Mouse (Mus musculus) neural tube, embryonic 14.5 days (tissue): Measurements from ENCODE around the gene Ermn. TPM values are rescaled to one million over a fixed set of nuclear protein-coding genes. Genes with fewer than 3 reads are reported as not detected.

Source experiments
- ATAC-seq: fragments of 200-750 bp; cut with Nextera tagmentation; 2 replicates; pipeline ENCODE4 v1.8.0; 2017; ENCODE audit warnings: low read depth, mild to moderate bottlenecking, moderate TSS enrichment, moderate library complexity
- H3K27ac ChIP-seq: fragments of 300-500 bp; sonication (generic); 2 replicates; pipeline ENCODE4 v1.5.1; 2014; ENCODE audit warnings: low read depth, mild to moderate bottlenecking, control low read depth, low read length, moderate library complexity, mixed read lengths
- H3K27me3 ChIP-seq: fragments of 300-500 bp; sonication (generic); 2 replicates; pipeline ENCODE4 v1.6.1; 2014; ENCODE audit warnings: low read length; ENCODE audit not compliant: control insufficient read depth, insufficient read depth
- H3K36me3 ChIP-seq: fragments of 300-500 bp; sonication (generic); 2 replicates; pipeline ENCODE4 v1.6.1; 2014; ENCODE audit warnings: low read length, mixed read lengths; ENCODE audit not compliant: control insufficient read depth, insufficient read depth
- H3K4me1 ChIP-seq: fragments of 300-500 bp; sonication (generic); 2 replicates; pipeline ENCODE4 v1.6.1; 2014; ENCODE audit warnings: low read length; ENCODE audit not compliant: control insufficient read depth, insufficient read depth
- H3K4me2 ChIP-seq: fragments of 300-500 bp; sonication (generic); 2 replicates; pipeline ENCODE4 v1.6.1; 2014; ENCODE audit warnings: mild to moderate bottlenecking, low read depth, low read length, control low read depth
- H3K4me3 ChIP-seq: fragments of 300-500 bp; sonication (generic); 2 replicates; pipeline ENCODE4 v1.5.1; 2014; ENCODE audit warnings: low read depth, low read length, control low read depth, mixed read lengths
- H3K9ac ChIP-seq: fragments of 300-500 bp; sonication (generic); replicated peaks from 2 replicates; pipeline ENCODE4 v1.6.1; 2014; ENCODE audit warnings: low read depth, mild to moderate bottlenecking, control low read depth, low read length, mixed read lengths
- H3K9me3 ChIP-seq: fragments of 300-500 bp; sonication (generic); 2 replicates; pipeline ENCODE4 v1.6.1; 2016; ENCODE audit warnings: low read length; ENCODE audit not compliant: control insufficient read depth
- WGBS: fragments of 180-500 bp; shearing (Covaris S2); extraction: QIAGEN DNeasy Blood & Tissue Kit; methylation state at CpG from one replicate; pipeline ENCODE4 v1.1.7; 2014; 5-methylcytosine and 5-hydroxymethylcytosine counted together
- polyA plus RNA-seq: library from polyadenylated mRNA; unstranded; fragments of >200 nt; fragmentation: Nextera tagmentation; extraction: Ambion mirVana; gene quantifications from 2 replicates; pipeline ENCODE4 v1.2.1, GENCODE M21; 2014

Ermn gene
- 0.44 and 0.56 TPM in 2 replicates for polyA plus RNA-seq

DNA sequence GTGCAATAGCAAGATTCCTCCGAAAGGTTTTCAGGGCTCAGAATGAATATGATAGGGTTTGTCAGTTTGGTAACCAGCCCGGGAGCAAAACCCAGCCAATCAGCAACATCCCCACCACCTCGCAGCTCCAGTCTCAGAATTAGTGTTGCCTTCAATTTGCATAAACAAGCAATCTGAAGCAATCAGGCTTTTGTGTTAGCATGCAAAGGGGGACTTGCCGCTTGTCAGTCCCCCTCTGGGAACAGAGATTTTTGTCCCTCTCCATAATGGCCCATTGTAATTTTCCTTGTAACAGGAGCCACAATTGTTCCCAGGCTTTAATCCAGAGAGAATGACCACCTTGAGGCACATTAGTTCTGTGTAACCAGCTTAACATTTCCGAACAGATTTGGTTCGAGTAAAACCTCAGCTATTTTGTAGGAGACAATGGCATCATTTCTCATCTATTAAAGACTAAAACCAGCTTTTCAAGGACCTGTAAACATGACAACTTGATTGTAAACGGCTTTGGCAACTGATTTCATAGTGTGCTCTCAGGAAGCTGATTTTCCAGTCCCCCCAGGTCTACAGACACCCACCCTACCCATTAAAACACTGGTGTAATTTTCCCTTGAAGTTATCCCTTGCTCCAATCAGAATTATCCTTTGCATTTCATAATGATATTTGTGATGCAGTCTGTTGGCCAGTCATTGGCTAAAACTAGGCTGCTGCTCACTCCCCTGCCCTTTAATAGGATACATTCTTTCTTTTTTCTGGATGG, at the start of gene Ermn:
Gene Ermn, minus strand, starts transcription at position 44 of the 761 bp plus-strand sequence.
- Histone ChIP-seq H3K36me3 (no peaks in the 10 kb centered on the region), H3K27ac (no peak within 1 kb of the TSS), H3K27me3 (no peaks in the 10 kb centered on the region), H3K9me3 (no peaks in the 10 kb centered on the region), H3K4me1 (no peaks in the 10 kb centered on the region), H3K9ac (no peak within 1 kb of the TSS), H3K4me3 (no peak within 1 kb of the TSS), H3K4me2 (no peak within 1 kb of the TSS)
- peak; percentile 84 for ATAC-seq
- 15% methylated on average over 7 of the region's 7 CpGs for WGBS

DNA sequence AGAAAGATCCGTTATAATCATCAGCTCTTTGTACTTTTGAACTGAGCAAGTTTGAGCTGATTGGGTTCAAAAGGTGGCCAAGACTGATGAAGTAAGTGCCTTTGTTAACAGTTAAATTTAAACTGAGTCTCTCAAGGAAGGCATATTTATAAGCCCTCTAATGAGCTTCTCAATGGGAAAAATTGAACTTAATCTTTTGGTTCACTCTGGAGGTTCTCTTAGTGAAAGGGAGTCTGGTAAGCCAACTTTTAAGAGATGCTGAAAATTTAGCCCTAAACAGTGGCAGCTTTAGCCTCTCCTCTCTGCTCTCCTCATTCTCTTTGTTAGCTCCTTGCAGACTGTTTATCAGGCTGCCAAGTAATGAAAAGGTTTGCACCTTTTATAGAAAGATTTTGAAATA, 42.2 kb upstream of the Ermn start:
- Histone ChIP-seq H3K36me3 (no peaks in the 10 kb centered on the region), H3K9ac (no peak overlapping the region), H3K27ac (no peak overlapping the region), H3K9me3 (no peaks in the 10 kb centered on the region), H3K4me2 (no peak overlapping the region), H3K4me1 (no peaks in the 10 kb centered on the region), H3K4me3 (no peak overlapping the region), H3K27me3 (no peaks in the 10 kb centered on the region)
- ATAC-seq: no peak
- WGBS: 31% methylated on average over 1 of the region's 1 CpGs

DNA sequence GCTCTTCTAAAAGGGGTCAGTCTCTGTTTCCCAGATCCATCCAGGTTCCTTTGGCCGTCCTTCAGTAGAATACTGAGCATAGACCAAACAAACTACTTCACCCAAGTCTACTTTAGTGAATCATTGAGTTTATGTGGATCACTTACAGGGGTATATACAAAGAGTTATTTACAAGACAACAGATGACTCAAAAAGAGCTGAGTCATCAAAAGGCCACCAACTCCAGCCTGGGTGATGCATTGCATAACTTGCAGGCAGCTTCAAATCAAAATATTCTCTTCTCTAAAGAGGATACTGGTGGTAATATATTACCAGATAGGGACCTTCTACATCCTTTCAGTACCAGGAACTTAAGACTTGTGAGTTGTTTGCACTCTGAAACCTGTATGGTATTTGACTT, 33.8 kb upstream of the Ermn start:
- Histone ChIP-seq H3K9me3 (no peaks in the 10 kb centered on the region), H3K9ac (no peak overlapping the region), H3K4me2 (no peak overlapping the region), H3K4me3 (no peak overlapping the region), H3K27ac (no peak overlapping the region), H3K27me3 (no peaks in the 10 kb centered on the region), H3K36me3 (no peaks in the 10 kb centered on the region), H3K4me1 (no peaks in the 10 kb centered on the region)
- no peak for ATAC-seq
- WGBS: 97% methylated on average over 1 of the region's 1 CpGs

DNA sequence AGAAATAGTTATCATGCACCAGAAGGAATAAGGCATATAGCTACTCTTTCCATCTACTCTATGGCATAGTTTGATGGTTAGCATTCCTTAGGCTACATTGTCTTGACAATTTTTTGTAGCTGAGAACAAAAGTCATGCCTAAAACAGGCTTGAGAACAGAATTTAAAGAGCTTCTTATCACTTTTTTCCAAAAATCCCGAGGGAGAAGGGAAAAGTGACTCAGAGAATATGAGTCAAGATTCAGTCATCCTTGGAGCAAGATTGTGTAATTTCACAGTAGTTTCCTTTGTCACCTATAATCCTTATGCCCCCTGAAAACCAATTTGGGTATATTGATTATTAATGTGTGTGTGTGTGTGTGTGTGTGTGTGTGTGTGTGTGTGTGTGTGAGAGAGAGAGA, 27.2 kb upstream of the Ermn start:
- H3K27me3 ChIP-seq: no peaks in the 10 kb centered on the region
- H3K4me3 ChIP-seq: no peak overlapping the region
- H3K4me1 ChIP-seq: no peaks in the 10 kb centered on the region
- ATAC-seq: no peak
- no peak overlapping the region for H3K9ac ChIP-seq
- no peaks in the 10 kb centered on the region for H3K36me3 ChIP-seq
- 63% methylated on average over 1 of the region's 1 CpGs for WGBS
- H3K9me3 ChIP-seq: no peaks in the 10 kb centered on the region
- H3K4me2 ChIP-seq: no peak overlapping the region
- no peak overlapping the region for H3K27ac ChIP-seq

DNA sequence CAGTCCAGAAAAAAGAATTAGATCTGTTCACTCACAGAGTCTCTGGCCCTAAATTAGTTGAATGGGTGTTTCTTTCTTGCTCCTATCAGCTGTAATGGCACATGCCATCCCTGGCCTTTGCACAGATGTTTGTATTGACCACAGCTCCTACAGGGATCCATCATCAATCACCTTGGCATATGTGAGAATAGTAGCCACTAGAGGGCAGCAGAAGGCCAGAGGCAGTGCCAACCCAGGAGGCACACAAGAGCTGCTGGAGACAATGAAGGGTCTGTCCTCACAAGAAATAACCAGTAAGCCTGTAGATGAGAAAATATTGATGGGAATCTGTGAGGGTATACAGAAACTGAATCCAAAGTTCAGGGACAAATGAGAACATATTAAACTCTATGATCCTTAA, 2.7 kb upstream of the Ermn start:
- no peak overlapping the region for H3K4me2 ChIP-seq
- H3K36me3 ChIP-seq: no peaks in the 10 kb centered on the region
- H3K9ac ChIP-seq: no peak overlapping the region
- H3K4me1 ChIP-seq: no peaks in the 10 kb centered on the region
- no peak overlapping the region for H3K4me3 ChIP-seq
- no peaks in the 10 kb centered on the region for H3K9me3 ChIP-seq
- ATAC-seq: peak; percentile 78
- H3K27me3 ChIP-seq: no peaks in the 10 kb centered on the region
- no peak overlapping the region for H3K27ac ChIP-seq

DNA sequence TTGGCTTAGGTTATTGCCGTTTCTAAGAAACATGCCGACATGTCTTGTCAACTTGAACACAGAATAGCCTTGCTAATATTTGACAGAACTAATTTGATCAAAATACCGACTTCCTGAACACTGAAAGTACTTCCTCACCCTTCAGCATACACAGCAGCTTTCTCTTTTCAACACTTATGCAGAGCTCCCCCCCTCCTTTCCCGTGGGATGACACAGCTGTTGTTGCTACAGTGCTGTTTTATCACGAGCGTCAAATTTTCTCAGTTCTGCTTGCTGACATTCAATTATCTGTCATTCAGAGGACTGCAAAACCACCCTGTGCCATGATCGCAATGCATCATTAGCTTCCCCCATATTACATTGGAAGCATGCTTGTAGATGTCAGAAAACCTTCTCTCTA, 10.8 kb downstream of the Ermn start:
- no peaks in the 10 kb centered on the region for H3K27me3 ChIP-seq
- 69% methylated on average over 7 of the region's 7 CpGs for WGBS
- ATAC-seq: no peak
- no peak overlapping the region for H3K4me2 ChIP-seq
- H3K4me1 ChIP-seq: no peaks in the 10 kb centered on the region
- no peak overlapping the region for H3K4me3 ChIP-seq
- no peak overlapping the region for H3K27ac ChIP-seq
- H3K9ac ChIP-seq: no peak overlapping the region
- H3K36me3 ChIP-seq: no peaks in the 10 kb centered on the region
- no peaks in the 10 kb centered on the region for H3K9me3 ChIP-seq

DNA sequence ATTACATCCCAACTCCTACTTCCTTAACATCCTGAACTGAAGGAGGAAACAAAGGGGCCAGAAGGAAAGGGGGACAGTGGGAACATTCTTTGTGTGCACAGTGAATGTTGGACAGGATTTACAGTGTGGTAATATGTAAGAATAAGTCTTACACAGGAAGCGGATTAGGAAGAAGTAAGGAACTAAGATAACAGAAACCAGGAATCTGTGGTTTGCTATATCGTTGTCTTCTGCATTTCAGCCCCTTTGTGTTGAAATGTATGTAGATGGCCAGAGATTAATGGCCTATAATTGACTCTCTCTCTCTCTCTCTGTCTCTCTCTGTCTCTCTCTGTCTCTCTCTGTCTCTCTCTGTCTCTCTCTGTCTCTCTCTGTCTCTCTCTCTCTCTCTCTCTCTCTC, 15.7 kb downstream of the Ermn start:
- ATAC-seq: no peak
- 86% methylated on average over 2 of the region's 2 CpGs for WGBS
- H3K27ac ChIP-seq: no peak overlapping the region
- no peaks in the 10 kb centered on the region for H3K9me3 ChIP-seq
- no peak overlapping the region for H3K4me2 ChIP-seq
- no peaks in the 10 kb centered on the region for H3K27me3 ChIP-seq
- no peaks in the 10 kb centered on the region for H3K4me1 ChIP-seq
- no peak overlapping the region for H3K4me3 ChIP-seq
- H3K36me3 ChIP-seq: no peaks in the 10 kb centered on the region
- H3K9ac ChIP-seq: no peak overlapping the region

DNA sequence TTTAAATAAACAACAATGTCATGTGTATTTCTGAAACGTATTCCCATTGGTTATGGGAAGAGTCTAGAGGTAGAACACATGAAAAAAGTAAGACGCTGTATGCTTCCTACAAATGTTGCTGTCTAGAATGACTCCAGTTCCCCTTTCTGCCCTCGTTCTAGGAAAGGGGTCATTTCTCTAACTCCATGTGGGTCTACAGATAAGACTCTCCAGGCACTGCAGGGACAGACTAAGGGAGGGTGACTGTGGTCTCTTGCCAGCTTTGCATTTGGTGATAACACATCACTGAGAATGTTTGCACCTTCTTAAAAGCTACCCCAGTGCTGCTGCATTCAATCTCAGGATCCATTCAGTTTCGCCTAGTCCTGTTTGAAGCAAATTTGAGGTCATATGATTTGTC, 17.0 kb downstream of the Ermn start:
- Histone ChIP-seq H3K9me3 (no peaks in the 10 kb centered on the region), H3K9ac (no peak overlapping the region), H3K4me1 (no peaks in the 10 kb centered on the region), H3K27ac (no peak overlapping the region), H3K4me3 (no peak overlapping the region), H3K4me2 (no peak overlapping the region), H3K36me3 (no peaks in the 10 kb centered on the region), H3K27me3 (no peaks in the 10 kb centered on the region)
- ATAC-seq: no peak
- WGBS: 88% methylated on average over 4 of the region's 4 CpGs

DNA sequence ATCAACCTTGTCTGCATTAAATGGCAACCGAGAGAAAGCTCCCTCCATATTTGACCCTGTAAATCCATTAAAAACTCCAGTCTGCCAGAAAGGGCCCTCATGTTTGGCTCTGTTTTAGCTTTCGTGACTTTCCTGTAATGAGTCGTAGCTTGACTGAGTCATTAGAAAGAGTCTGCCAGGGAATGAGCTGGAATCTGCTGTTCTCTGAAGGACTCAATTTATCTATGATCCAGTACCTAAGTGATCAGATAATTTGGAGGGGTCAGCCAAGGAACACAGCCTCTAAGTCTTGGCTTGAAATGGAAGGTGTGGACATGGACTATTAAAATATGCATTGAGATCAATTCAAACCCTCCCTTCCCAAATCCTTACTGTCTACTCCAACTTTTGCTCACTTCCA, 21.2 kb downstream of the Ermn start:
- Histone ChIP-seq H3K4me2 (no peak overlapping the region), H3K4me3 (no peak overlapping the region), H3K9ac (no peak overlapping the region), H3K27me3 (no peaks in the 10 kb centered on the region), H3K9me3 (no peaks in the 10 kb centered on the region), H3K27ac (no peak overlapping the region), H3K4me1 (no peaks in the 10 kb centered on the region), H3K36me3 (no peaks in the 10 kb centered on the region)
- ATAC-seq: no peak
- WGBS: 86% methylated on average over 3 of the region's 3 CpGs
